Mouse (Mus musculus): Measurements from ENCODE around the gene Pdlim3. TPM values are rescaled to one million over a fixed set of nuclear protein-coding genes. Genes with fewer than 3 reads are reported as not detected.
"Not testable (repeated sequence)": the region's sequence is repeated elsewhere in the genome, so short reads cannot be mapped to it uniquely, and the experiment has no call there.

Pdlim3 gene
- polyA plus RNA-seq, 1 experiment: 11.8 TPM

- Histone ChIP-seq H3K36me3 (ENCODE audit: control insufficient read depth, insufficient read depth, low read length) (no peaks in the 10 kb centered on the region), H3K4me1 (replicated peaks; ENCODE audit: control insufficient read depth, insufficient read depth, low read length) (no peaks in the 10 kb centered on the region), H3K27me3 (ENCODE audit: control insufficient read depth, insufficient read depth, low read length) (no peaks in the 10 kb centered on the region), H3K27ac (ENCODE audit: control insufficient read depth, insufficient read depth, low read length) (no peak overlapping the region), H3K4me3 (ENCODE audit: control insufficient read depth, insufficient read depth, low read length) (no peak overlapping the region)
- WGBS: 56% methylated on average over 5 of the region's 5 CpGs
- no peak for DNase-seq
- no peak for TF ChIP-seq CTCF (IDR thresholded peaks at IDR 0.05; ENCODE audit: borderline replicate concordance, control insufficient read depth, extremely low read depth, insufficient read depth, low read length, poor library complexity)
- TF ChIP-seq POLR2A (IDR thresholded peaks at IDR 0.05; ENCODE audit: control insufficient read depth, extremely low read depth, insufficient read depth, low read length, poor library complexity): no peak
Observed at GRCm38 (mm10) chr8:45857734-45858133, 27.5 kb upstream of the Pdlim3 start.

GRCm38 (mm10) chr8:45858391-45858790 lies 26.9 kb upstream of the Pdlim3 start:
- Histone ChIP-seq H3K27me3 (ENCODE audit: control insufficient read depth, insufficient read depth, low read length) (no peaks in the 10 kb centered on the region), H3K36me3 (ENCODE audit: control insufficient read depth, insufficient read depth, low read length) (no peaks in the 10 kb centered on the region), H3K27ac (ENCODE audit: control insufficient read depth, insufficient read depth, low read length) (no peak overlapping the region), H3K4me1 (replicated peaks; ENCODE audit: control insufficient read depth, insufficient read depth, low read length) (no peaks in the 10 kb centered on the region), H3K4me3 (ENCODE audit: control insufficient read depth, insufficient read depth, low read length) (no peak overlapping the region)
- TF ChIP-seq CTCF (IDR thresholded peaks at IDR 0.05; ENCODE audit: borderline replicate concordance, control insufficient read depth, extremely low read depth, insufficient read depth, low read length, poor library complexity) (no peak), POLR2A (IDR thresholded peaks at IDR 0.05; ENCODE audit: control insufficient read depth, extremely low read depth, insufficient read depth, low read length, poor library complexity) (no peak)
- DNase-seq: no peak
- WGBS: 82% methylated on average over 9 of the region's 9 CpGs

GRCm38 (mm10) chr8:45871587-45871986 lies 13.7 kb upstream of the Pdlim3 start:
- 75% methylated on average over 11 of the region's 11 CpGs for WGBS
- not testable (repeated sequence) for H3K27ac ChIP-seq (ENCODE audit: control insufficient read depth, insufficient read depth, low read length); DNase-seq

GRCm38 (mm10) chr8:45872077-45872476 lies 13.2 kb upstream of the Pdlim3 start:
- H3K27ac ChIP-seq (ENCODE audit: control insufficient read depth, insufficient read depth, low read length): no peak overlapping the region
- TF ChIP-seq CTCF (IDR thresholded peaks at IDR 0.05; ENCODE audit: borderline replicate concordance, control insufficient read depth, extremely low read depth, insufficient read depth, low read length, poor library complexity) (no peak), POLR2A (IDR thresholded peaks at IDR 0.05; ENCODE audit: control insufficient read depth, extremely low read depth, insufficient read depth, low read length, poor library complexity) (no peak)
- WGBS: 87% methylated on average over 7 of the region's 7 CpGs
- H3K27me3 ChIP-seq (ENCODE audit: control insufficient read depth, insufficient read depth, low read length): no peaks in the 10 kb centered on the region
- H3K4me1 ChIP-seq (replicated peaks; ENCODE audit: control insufficient read depth, insufficient read depth, low read length): no peaks in the 10 kb centered on the region
- H3K36me3 ChIP-seq (ENCODE audit: control insufficient read depth, insufficient read depth, low read length): no peaks in the 10 kb centered on the region
- DNase-seq: no peak
- H3K4me3 ChIP-seq (ENCODE audit: control insufficient read depth, insufficient read depth, low read length): no peak overlapping the region

More at GRCm38 (mm10) chr8:45871587-45871986, 13.7 kb upstream of the Pdlim3 start:
- not testable (repeated sequence) for H3K27me3 ChIP-seq (ENCODE audit: control insufficient read depth, insufficient read depth, low read length); H3K36me3 ChIP-seq (ENCODE audit: control insufficient read depth, insufficient read depth, low read length); H3K4me1 ChIP-seq (replicated peaks; ENCODE audit: control insufficient read depth, insufficient read depth, low read length); H3K4me3 ChIP-seq (ENCODE audit: control insufficient read depth, insufficient read depth, low read length)

- no peak for DNase-seq
- H3K4me3 ChIP-seq (ENCODE audit: control insufficient read depth, insufficient read depth, low read length): no peak overlapping the region
- no peaks in the 10 kb centered on the region for H3K4me1 ChIP-seq (replicated peaks; ENCODE audit: control insufficient read depth, insufficient read depth, low read length)
- no peaks in the 10 kb centered on the region for H3K27me3 ChIP-seq (ENCODE audit: control insufficient read depth, insufficient read depth, low read length)
- WGBS: 43% methylated on average over 10 of the region's 10 CpGs
- no peak for TF ChIP-seq CTCF (IDR thresholded peaks at IDR 0.05; ENCODE audit: borderline replicate concordance, control insufficient read depth, extremely low read depth, insufficient read depth, low read length, poor library complexity)
- no peak for TF ChIP-seq POLR2A (IDR thresholded peaks at IDR 0.05; ENCODE audit: control insufficient read depth, extremely low read depth, insufficient read depth, low read length, poor library complexity)
- H3K36me3 ChIP-seq (ENCODE audit: control insufficient read depth, insufficient read depth, low read length): no peaks in the 10 kb centered on the region
- H3K27ac ChIP-seq (ENCODE audit: control insufficient read depth, insufficient read depth, low read length): no peak overlapping the region
Observed at GRCm38 (mm10) chr8:45874945-45875626, 10.2 kb upstream of the Pdlim3 start.

GRCm38 (mm10) chr8:45876397-45876796 lies 8.9 kb upstream of the Pdlim3 start:
- no peaks in the 10 kb centered on the region for H3K36me3 ChIP-seq (ENCODE audit: control insufficient read depth, insufficient read depth, low read length)
- no peak overlapping the region for H3K27ac ChIP-seq (ENCODE audit: control insufficient read depth, insufficient read depth, low read length)
- H3K27me3 ChIP-seq (ENCODE audit: control insufficient read depth, insufficient read depth, low read length): no peaks in the 10 kb centered on the region
- TF ChIP-seq CTCF (IDR thresholded peaks at IDR 0.05; ENCODE audit: borderline replicate concordance, control insufficient read depth, extremely low read depth, insufficient read depth, low read length, poor library complexity): no peak
- TF ChIP-seq POLR2A (IDR thresholded peaks at IDR 0.05; ENCODE audit: control insufficient read depth, extremely low read depth, insufficient read depth, low read length, poor library complexity): no peak
- whole genome bisulfite sequencing: 93% methylated on average over 5 of the region's 5 CpGs
- no peak for DNase-seq
- H3K4me3 ChIP-seq (ENCODE audit: control insufficient read depth, insufficient read depth, low read length): no peak overlapping the region
- H3K4me1 ChIP-seq (replicated peaks; ENCODE audit: control insufficient read depth, insufficient read depth, low read length): no peaks in the 10 kb centered on the region

- no peaks in the 10 kb centered on the region for H3K36me3 ChIP-seq (ENCODE audit: control insufficient read depth, insufficient read depth, low read length)
- WGBS: 92% methylated on average over 7 of the region's 7 CpGs
- H3K4me3 ChIP-seq (ENCODE audit: control insufficient read depth, insufficient read depth, low read length): no peak overlapping the region
- no peaks in the 10 kb centered on the region for H3K4me1 ChIP-seq (replicated peaks; ENCODE audit: control insufficient read depth, insufficient read depth, low read length)
- no peaks in the 10 kb centered on the region for H3K27me3 ChIP-seq (ENCODE audit: control insufficient read depth, insufficient read depth, low read length)
- DNase-seq: no peak
- H3K27ac ChIP-seq (ENCODE audit: control insufficient read depth, insufficient read depth, low read length): no peak overlapping the region
- TF ChIP-seq POLR2A (IDR thresholded peaks at IDR 0.05; ENCODE audit: control insufficient read depth, extremely low read depth, insufficient read depth, low read length, poor library complexity) (no peak), CTCF (IDR thresholded peaks at IDR 0.05; ENCODE audit: borderline replicate concordance, control insufficient read depth, extremely low read depth, insufficient read depth, low read length, poor library complexity) (no peak)
Observed at GRCm38 (mm10) chr8:45877680-45878079, 7.6 kb upstream of the Pdlim3 start.

All from thymus, adult 2 months (tissue).